Comparison of ENCODE assay signal across 8 mouse cellular contexts in genomic region chr10:94036375-94036758, GRCm38 (mm10). TPM values are rescaled to one million over a fixed set of nuclear protein-coding genes. Genes with fewer than 3 reads are reported as not detected.
A peak's percentile ranks its signal among the peaks of the same experiment; 100 is the strongest.
DNase-seq lines count a peak whose midpoint lies in the region; ATAC-seq and TF ChIP-seq lines count a peak whose summit lies in the region.

No protein-coding gene starts in this region.

- no peak for TF ChIP-seq EP300 in ES-Bruce4 (IDR thresholded peaks at IDR 0.05; ENCODE audit: insufficient read depth, low read depth, low read length)

- under 1% methylated on average over 32 of the region's 32 CpGs for WGBS in kidney, adult 2 months
- WGBS in embryonic facial prominence, embryonic 11.5 days: under 1% methylated on average over 23 of the region's 32 CpGs
- WGBS in intestine, embryonic 16.5 days: under 1% methylated on average over 32 of the region's 32 CpGs
- WGBS in small intestine, adult 2 months: under 1% methylated on average over 32 of the region's 32 CpGs

- peak overlapping the region; percentile 68 for H3K4me2 ChIP-seq in embryonic facial prominence, embryonic 11.5 days (ENCODE audit: low read depth, low read length)
- peak overlapping the region; percentile 66 for H3K4me2 ChIP-seq in intestine, embryonic 16.5 days (ENCODE audit: low read depth, low read length)

- H3K36me3 ChIP-seq in kidney, adult 2 months (ENCODE audit: control insufficient read depth, insufficient read depth, low read length): no peaks in the 10 kb centered on the region
- H3K36me3 ChIP-seq in ES-Bruce4 (ENCODE audit: control insufficient read depth, insufficient read depth, low read length, poor library complexity, severe bottlenecking): no peaks in the 10 kb centered on the region
- H3K36me3 ChIP-seq in embryonic facial prominence, embryonic 11.5 days (replicated peaks; ENCODE audit: control insufficient read depth, insufficient read depth, low read depth, low read length): no peaks in the 10 kb centered on the region
- no peaks in the 10 kb centered on the region for H3K36me3 ChIP-seq in intestine, embryonic 16.5 days (ENCODE audit: control insufficient read depth, insufficient read depth, low read length)
- no peaks in the 10 kb centered on the region for H3K36me3 ChIP-seq in small intestine, adult 2 months (ENCODE audit: control insufficient read depth, insufficient read depth, low read length)

- H3K27me3 ChIP-seq in kidney, adult 2 months (replicated peaks; ENCODE audit: control insufficient read depth, insufficient read depth, low read length): no peaks in the 10 kb centered on the region
- H3K27me3 ChIP-seq in ES-Bruce4 (ENCODE audit: control insufficient read depth, insufficient read depth, low read length, poor library complexity, severe bottlenecking): no peaks in the 10 kb centered on the region
- no peaks in the 10 kb centered on the region for H3K27me3 ChIP-seq in embryonic facial prominence, embryonic 11.5 days (ENCODE audit: control insufficient read depth, insufficient read depth, low read length)
- H3K27me3 ChIP-seq in intestine, embryonic 16.5 days (replicated peaks; ENCODE audit: control insufficient read depth, insufficient read depth, low read length): no peaks in the 10 kb centered on the region
- no peaks in the 10 kb centered on the region for H3K27me3 ChIP-seq in small intestine, adult 2 months (ENCODE audit: control insufficient read depth, insufficient read depth, low read length)

- H3K4me3 ChIP-seq in kidney, adult 2 months (ENCODE audit: insufficient read depth, low read depth, low read length): peak overlapping the region; percentile 81
- H3K4me3 ChIP-seq in ES-Bruce4 (ENCODE audit: low read depth, low read length): peak overlapping the region; percentile 84
- peak overlapping the region; percentile 71 for H3K4me3 ChIP-seq in embryonic facial prominence, embryonic 11.5 days (ENCODE audit: low read depth, low read length)
- peak overlapping the region; percentile 97 for H3K4me3 ChIP-seq in intestine, embryonic 16.5 days (ENCODE audit: low read length)
- H3K4me3 ChIP-seq in small intestine, adult 2 months (ENCODE audit: low read depth, low read length): peak overlapping the region; percentile 84

- H3K27ac ChIP-seq in kidney, adult 2 months (ENCODE audit: insufficient read depth, low read depth, low read length): peak overlapping the region; percentile 59; the same call in 1 of the 2 replicates
- H3K27ac ChIP-seq in ES-Bruce4 (ENCODE audit: insufficient read depth, low read length): no peak overlapping the region
- no peak overlapping the region for H3K27ac ChIP-seq in embryonic facial prominence, embryonic 11.5 days (replicated peaks; ENCODE audit: low read depth, low read length)
- peak overlapping the region; percentile 73 for H3K27ac ChIP-seq in intestine, embryonic 16.5 days (ENCODE audit: low read length)
- peak overlapping the region; percentile 36 for H3K27ac ChIP-seq in small intestine, adult 2 months (ENCODE audit: insufficient read depth, low read depth, low read length)

- no peaks in the 10 kb centered on the region; the same call in 1 of the 2 replicates for H3K4me1 ChIP-seq in kidney, adult 2 months (ENCODE audit: control insufficient read depth, insufficient read depth, low read length)
- no peaks in the 10 kb centered on the region for H3K4me1 ChIP-seq in ES-Bruce4 (ENCODE audit: control insufficient read depth, insufficient read depth, low read length)
- H3K4me1 ChIP-seq in embryonic facial prominence, embryonic 11.5 days (ENCODE audit: control insufficient read depth, insufficient read depth, low read length): no peaks in the 10 kb centered on the region; the same call in none of the 2 replicates
- H3K4me1 ChIP-seq in intestine, embryonic 16.5 days (ENCODE audit: control insufficient read depth, insufficient read depth, low read length): peaks cover 10% of the 10 kb centered on the region
- no peaks in the 10 kb centered on the region for H3K4me1 ChIP-seq in small intestine, adult 2 months (ENCODE audit: control insufficient read depth, insufficient read depth, insufficient read length, low read length)

- H3K9ac ChIP-seq in ES-Bruce4 (ENCODE audit: low read depth, poor library complexity, severe bottlenecking): peak overlapping the region; percentile 68
- H3K9ac ChIP-seq in embryonic facial prominence, embryonic 11.5 days (replicated peaks; ENCODE audit: low read length): peak overlapping the region; percentile 68
- H3K9ac ChIP-seq in intestine, embryonic 16.5 days (ENCODE audit: low read depth, low read length): peak overlapping the region; percentile 89

- no peak for TF ChIP-seq POLR2A in kidney, adult 2 months (IDR thresholded peaks at IDR 0.05; ENCODE audit: low read depth, low read length)
- no peak for TF ChIP-seq POLR2A in ES-Bruce4 (IDR thresholded peaks at IDR 0.05; ENCODE audit: insufficient read depth, low read length)
- TF ChIP-seq POLR2A in small intestine, adult 2 months (IDR thresholded peaks at IDR 0.05; ENCODE audit: low read depth, low read length): no peak

- TF ChIP-seq CTCF in kidney, adult 2 months (conservative IDR thresholded peaks at IDR 0.05; ENCODE audit: insufficient read depth, insufficient read length, low read depth, low read length): no peak
- TF ChIP-seq CTCF in ES-Bruce4 (IDR thresholded peaks at IDR 0.05; ENCODE audit: low read depth, low read length): no peak
- TF ChIP-seq CTCF in small intestine, adult 2 months (IDR thresholded peaks at IDR 0.05; ENCODE audit: extremely low read depth, insufficient read length, insufficient replicate concordance, low read depth, low read length): no peak

- DNase-seq in kidney, adult 2 months: no peak
- DNase-seq in kidney, postnatal 4 days: no peak
- DNase-seq in embryonic facial prominence, embryonic 11.5 days (ENCODE audit: low spot score): peak; percentile 60
- DNase-seq in cerebellum, postnatal 25 days: no peak
- no peak for DNase-seq in yolk sac, embryonic 10.5 days (ENCODE audit: low spot score)

- H3K9me3 ChIP-seq in ES-Bruce4 (replicated peaks; ENCODE audit: control insufficient read depth, insufficient read depth, low read length, poor library complexity, severe bottlenecking): no peaks in the 10 kb centered on the region
- H3K9me3 ChIP-seq in embryonic facial prominence, embryonic 11.5 days (replicated peaks; ENCODE audit: control insufficient read depth, low read length): no peaks in the 10 kb centered on the region
- H3K9me3 ChIP-seq in intestine, embryonic 16.5 days (ENCODE audit: control insufficient read depth, low read length): no peaks in the 10 kb centered on the region

- ATAC-seq in embryonic facial prominence, embryonic 11.5 days (replicated peaks; ENCODE audit: insufficient number of reproducible peaks, low FRiP score, low TSS enrichment, low read depth): peak; percentile 44; the same call in 1 of the 2 replicates
- peak; percentile 31; the same call in 1 of the 2 replicates for ATAC-seq in intestine, embryonic 16.5 days

RNA-seq across cellular contexts. Expression of gene Fgd6, which starts 0.6 kb away (rescaled TPM):
- polyA plus RNA-seq in kidney, adult 2 months (2012; rRNA removed): 2.3 TPM in 2 replicates
- polyA plus RNA-seq in ES-Bruce4 (2011; ENCODE audit: insufficient read depth, insufficient read length, low read depth, missing spikeins): 5.3 and 5.8 TPM in 2 replicates
- polyA plus RNA-seq in embryonic facial prominence, embryonic 11.5 days (2014; fragmentation: Nextera tagmentation; extraction: Ambion mirVana): 4.4 TPM in 2 replicates
- polyA plus RNA-seq in intestine, embryonic 16.5 days (2015; fragmentation: Nextera tagmentation; extraction: Ambion mirVana): 2.7 and 3.0 TPM in 2 replicates
- 2.2 and 3.7 TPM in 2 replicates for polyA plus RNA-seq in small intestine, adult 2 months (2012; rRNA removed)

RNA-seq across cellular contexts. Expression of gene Vezt, which starts 0.8 kb away (rescaled TPM):
- polyA plus RNA-seq in kidney, adult 2 months (2012; rRNA removed): 11.2 and 12.2 TPM in 2 replicates
- polyA plus RNA-seq in ES-Bruce4 (2011; ENCODE audit: insufficient read depth, insufficient read length, low read depth, missing spikeins): 15.4 and 17.3 TPM in 2 replicates
- 32.9 and 39.0 TPM in 2 replicates for polyA plus RNA-seq in embryonic facial prominence, embryonic 11.5 days (2014; fragmentation: Nextera tagmentation; extraction: Ambion mirVana)
- polyA plus RNA-seq in intestine, embryonic 16.5 days (2015; fragmentation: Nextera tagmentation; extraction: Ambion mirVana): 17.1 and 18.5 TPM in 2 replicates
- 3.2 and 5.5 TPM in 2 replicates for polyA plus RNA-seq in small intestine, adult 2 months (2012; rRNA removed)

Comparison
In these comparisons a context has a peak if more than half of its experiments do, and no peak if none do; other contexts are left out.
1. H3K27ac ChIP-seq: peak in kidney, adult 2 months (single experiment), intestine, embryonic 16.5 days (single experiment) and small intestine, adult 2 months (single experiment); none in ES-Bruce4 (single experiment) and embryonic facial prominence, embryonic 11.5 days (single experiment).
2. Peak in every context shown above with its lines, with median percentiles within 50 percentile points of each other: H3K4me3 ChIP-seq and H3K9ac ChIP-seq.